Mouse (Mus musculus): ENCODE measurements around the gene Ap5s1. TPM values are rescaled to one million over a fixed set of nuclear protein-coding genes. Genes with fewer than 3 reads are reported as not detected.
A peak's percentile ranks its signal among the peaks of the same experiment; 100 is the strongest.

The Ap5s1 gene
- polyA plus RNA-seq (2015; fragmentation: Nextera tagmentation; extraction: Ambion mirVana): 22.0 and 26.1 TPM in 2 replicates

- H3K27ac ChIP-seq: no peak within 1 kb of the TSS
- H3K9me3 ChIP-seq: no peaks in the 10 kb centered on the region
- WGBS: 75% methylated on average over 4 of the region's 4 CpGs
- ATAC-seq: no peak
- H3K36me3 ChIP-seq: no peaks in the 10 kb centered on the region
- no peaks in the 10 kb centered on the region for H3K27me3 ChIP-seq (replicated peaks)
- H3K4me2 ChIP-seq (replicated peaks): no peak within 1 kb of the TSS
- H3K4me1 ChIP-seq (replicated peaks): peaks cover 25% of the 10 kb centered on the region
- no peak within 1 kb of the TSS for H3K4me3 ChIP-seq (replicated peaks)
- no peak within 1 kb of the TSS for H3K9ac ChIP-seq
Measured at GRCm38 (mm10) chr2:131206778-131207177, at the start of gene Ap5s1. Ap5s1 (plus strand) TSS chr2:131207078.

- peak overlapping the region; percentile 84 for H3K27ac ChIP-seq
- H3K9me3 ChIP-seq: no peaks in the 10 kb centered on the region
- H3K36me3 ChIP-seq: no peaks in the 10 kb centered on the region
- 0% methylated on average over 18 of the region's 18 CpGs for WGBS
- no peaks in the 10 kb centered on the region for H3K27me3 ChIP-seq (replicated peaks)
- H3K4me2 ChIP-seq (replicated peaks): peak overlapping the region; percentile 89
- peak overlapping the region; percentile 80 for H3K9ac ChIP-seq
- peaks cover 8% of the 10 kb centered on the region for H3K4me1 ChIP-seq (replicated peaks)
- ATAC-seq: peak; percentile 69
- H3K4me3 ChIP-seq (replicated peaks): peak overlapping the region; percentile 75
Measured at GRCm38 (mm10) chr2:131159491-131159910, 47.4 kb upstream of the Ap5s1 start.

DNA sequence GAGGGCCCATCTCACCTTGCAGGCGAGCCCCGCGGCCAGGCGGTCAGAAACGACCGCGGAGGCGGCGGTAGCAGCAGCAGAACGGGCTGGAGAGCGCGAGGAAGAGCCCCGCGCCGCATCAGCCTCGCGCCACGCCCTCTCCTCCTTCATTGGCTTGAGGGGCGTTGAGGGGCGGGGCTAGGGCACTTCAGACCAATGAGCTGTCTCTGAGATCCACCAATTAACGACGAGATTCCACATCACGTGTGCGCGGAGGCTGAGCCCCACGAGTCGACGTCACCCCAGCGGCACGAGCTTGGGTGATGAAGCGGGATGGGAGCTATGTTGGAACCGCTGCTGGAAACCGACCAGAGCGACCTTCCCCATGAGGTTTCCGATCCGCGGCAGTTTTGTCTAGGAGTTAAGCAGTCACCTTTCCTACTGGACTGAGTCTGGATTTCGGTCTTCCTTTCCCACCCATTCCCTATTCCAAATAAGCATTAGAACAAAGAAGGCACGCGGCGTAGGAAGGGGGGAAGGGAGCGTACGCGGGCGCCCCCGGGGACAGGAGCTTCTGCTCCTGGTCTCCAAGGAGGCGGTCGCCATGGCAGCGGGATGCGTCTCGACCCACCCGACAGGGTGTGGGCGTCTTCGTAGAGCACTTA is 46.8 kb upstream of the Ap5s1 start, which contains the start of gene 1700037H04Rik:
TSS of gene 1700037H04Rik (minus strand) at position 144 of the 644 bp plus-strand sequence.
- Histone ChIP-seq H3K9me3 (no peaks in the 10 kb centered on the region), H3K9ac (peak within 1 kb of the TSS; percentile 80), H3K27me3 (replicated peaks) (no peaks in the 10 kb centered on the region), H3K4me3 (replicated peaks) (peak within 1 kb of the TSS; percentile 75), H3K27ac (peak within 1 kb of the TSS; percentile 92), H3K4me2 (replicated peaks) (peak within 1 kb of the TSS; percentile 89), H3K4me1 (replicated peaks) (peaks cover 8% of the 10 kb centered on the region), H3K36me3 (no peaks in the 10 kb centered on the region)
- ATAC-seq: peak; percentile 97
- under 1% methylated on average over 54 of the region's 54 CpGs for WGBS

GRCm38 (mm10) chr2:131160671-131161111 is 46.2 kb upstream of the Ap5s1 start:
- H3K27me3 ChIP-seq (replicated peaks): no peaks in the 10 kb centered on the region
- ATAC-seq: peak; percentile 9
- peak overlapping the region; percentile 75 for H3K4me3 ChIP-seq (replicated peaks)
- no peaks in the 10 kb centered on the region for H3K9me3 ChIP-seq
- peaks cover 8% of the 10 kb centered on the region for H3K4me1 ChIP-seq (replicated peaks)
- H3K36me3 ChIP-seq: no peaks in the 10 kb centered on the region
- peak overlapping the region; percentile 60 for H3K9ac ChIP-seq
- WGBS: under 1% methylated on average over 17 of the region's 17 CpGs
- peak overlapping the region; percentile 92 for H3K27ac ChIP-seq
- H3K4me2 ChIP-seq (replicated peaks): peak overlapping the region; percentile 89

DNA sequence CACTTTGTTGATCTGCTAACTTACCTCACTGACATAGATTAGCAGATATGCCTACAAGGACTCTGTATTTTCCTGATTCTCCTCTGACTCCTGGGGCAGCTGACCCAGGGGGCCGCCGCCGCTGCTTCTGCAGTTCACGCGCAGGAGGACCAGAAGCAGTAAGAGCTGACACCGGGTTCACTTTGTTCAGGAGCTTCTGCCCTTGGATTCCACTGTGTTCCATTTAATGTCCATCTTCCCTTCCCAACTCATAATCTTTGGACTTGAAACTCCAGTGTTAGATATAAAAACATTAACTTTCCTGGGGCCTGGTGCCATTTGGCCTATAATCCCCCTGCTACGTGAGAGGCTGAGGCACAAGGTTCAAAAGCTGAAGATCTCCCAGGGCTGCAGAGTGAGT is 43.0 kb upstream of the Ap5s1 start:
- Histone ChIP-seq H3K9me3 (no peaks in the 10 kb centered on the region), H3K27me3 (replicated peaks) (no peaks in the 10 kb centered on the region), H3K4me3 (replicated peaks) (no peak overlapping the region), H3K9ac (no peak overlapping the region), H3K36me3 (no peaks in the 10 kb centered on the region), H3K4me2 (replicated peaks) (no peak overlapping the region), H3K27ac (no peak overlapping the region), H3K4me1 (replicated peaks) (peaks cover 3% of the 10 kb centered on the region; the same call in 1 of the 2 replicates)
- no peak for ATAC-seq
- WGBS: 72% methylated on average over 7 of the region's 7 CpGs

DNA sequence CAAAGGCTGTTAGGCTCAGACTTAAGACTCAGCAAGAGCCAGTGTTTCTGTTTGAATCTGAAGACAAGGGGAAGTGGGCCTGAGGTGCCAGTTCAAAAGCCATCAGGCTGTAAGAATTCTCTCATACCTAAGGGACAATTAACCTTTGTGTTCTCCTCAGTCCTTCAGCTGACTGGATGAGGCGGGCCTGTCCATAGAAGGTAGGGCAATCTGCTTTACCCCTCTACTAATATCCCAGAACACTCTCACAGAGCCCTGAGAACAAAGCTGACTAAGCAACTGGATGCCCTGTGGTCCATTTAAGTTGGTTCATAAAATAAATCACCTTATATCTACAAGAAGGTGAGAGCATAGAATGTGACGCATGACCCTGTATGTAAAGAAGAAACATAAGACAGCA is 40.7 kb upstream of the Ap5s1 start:
- peaks cover 5% of the 10 kb centered on the region; the same call in 1 of the 2 replicates for H3K4me1 ChIP-seq (replicated peaks)
- ATAC-seq: no peak
- WGBS: 86% methylated on average over 2 of the region's 2 CpGs
- no peak overlapping the region for H3K27ac ChIP-seq
- no peaks in the 10 kb centered on the region for H3K9me3 ChIP-seq
- no peak overlapping the region for H3K4me2 ChIP-seq (replicated peaks)
- H3K36me3 ChIP-seq: no peaks in the 10 kb centered on the region
- no peak overlapping the region for H3K4me3 ChIP-seq (replicated peaks)
- H3K27me3 ChIP-seq (replicated peaks): no peaks in the 10 kb centered on the region
- H3K9ac ChIP-seq: no peak overlapping the region

DNA sequence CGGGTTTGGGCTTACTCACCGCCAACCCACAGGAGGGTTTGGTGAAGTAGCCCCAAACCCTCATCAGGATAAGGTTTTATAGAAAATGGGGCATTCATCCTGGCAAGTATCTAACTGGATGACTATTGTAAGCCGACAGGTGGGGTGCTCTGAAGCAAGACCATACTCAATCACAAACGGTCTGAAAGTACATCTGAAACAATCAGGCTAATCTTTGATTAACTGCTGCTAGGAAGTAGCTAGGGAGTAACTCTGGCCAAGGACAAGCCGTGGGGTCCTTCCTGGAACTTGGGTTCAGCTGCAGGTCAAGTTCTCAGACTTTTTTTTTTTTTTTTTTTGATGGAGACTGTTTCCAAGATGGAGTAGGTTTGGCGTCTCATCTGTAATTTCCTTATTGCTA is 38.9 kb upstream of the Ap5s1 start:
- no peaks in the 10 kb centered on the region for H3K36me3 ChIP-seq
- peaks cover 12% of the 10 kb centered on the region; the same call in 1 of the 2 replicates for H3K4me1 ChIP-seq (replicated peaks)
- 76% methylated on average over 6 of the region's 6 CpGs for WGBS
- no peak for ATAC-seq
- H3K9me3 ChIP-seq: no peaks in the 10 kb centered on the region
- no peak overlapping the region for H3K9ac ChIP-seq
- peaks cover 15% of the 10 kb centered on the region for H3K27me3 ChIP-seq (replicated peaks)
- H3K27ac ChIP-seq: no peak overlapping the region
- no peak overlapping the region for H3K4me2 ChIP-seq (replicated peaks)
- H3K4me3 ChIP-seq (replicated peaks): no peak overlapping the region

GRCm38 (mm10) chr2:131168914-131169313 is 38.0 kb upstream of the Ap5s1 start:
- WGBS: 67% methylated on average over 1 of the region's 1 CpGs
- Histone ChIP-seq H3K27ac (no peak overlapping the region), H3K4me1 (replicated peaks) (peaks cover 12% of the 10 kb centered on the region; the same call in 1 of the 2 replicates), H3K36me3 (no peaks in the 10 kb centered on the region), H3K4me2 (replicated peaks) (no peak overlapping the region), H3K9me3 (no peaks in the 10 kb centered on the region), H3K27me3 (replicated peaks) (peaks cover 15% of the 10 kb centered on the region), H3K4me3 (replicated peaks) (no peak overlapping the region), H3K9ac (no peak overlapping the region)
- no peak for ATAC-seq

DNA sequence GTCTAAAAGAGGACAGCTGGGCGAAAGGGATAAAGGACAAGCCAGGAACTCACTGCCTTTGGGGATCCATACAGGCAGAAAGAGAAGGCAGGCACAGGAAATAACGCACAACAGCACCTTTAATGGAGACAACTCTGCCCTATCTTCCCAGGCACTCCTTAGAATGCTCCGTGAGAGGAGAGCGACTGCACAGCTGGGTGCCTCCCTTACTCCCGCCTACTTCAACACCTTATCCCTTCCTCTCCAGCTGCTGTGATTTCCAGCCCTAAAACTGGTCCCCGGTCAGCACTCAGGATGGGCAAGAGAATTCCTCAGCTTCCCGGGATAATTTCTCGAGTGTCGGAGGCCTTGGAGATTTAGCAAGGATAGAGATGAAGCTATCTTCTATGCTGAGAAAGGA is 35.9 kb upstream of the Ap5s1 start:
- H3K27ac ChIP-seq: no peak overlapping the region
- no peaks in the 10 kb centered on the region for H3K9me3 ChIP-seq
- H3K4me2 ChIP-seq (replicated peaks): peak overlapping the region; percentile 56
- H3K27me3 ChIP-seq (replicated peaks): peaks cover 15% of the 10 kb centered on the region
- 33% methylated on average over 9 of the region's 9 CpGs for WGBS
- no peaks in the 10 kb centered on the region for H3K36me3 ChIP-seq
- H3K4me3 ChIP-seq (replicated peaks): peak overlapping the region; percentile 19; the same call in 1 of the 2 replicates
- ATAC-seq: no peak
- H3K9ac ChIP-seq: no peak overlapping the region
- H3K4me1 ChIP-seq (replicated peaks): peaks cover 19% of the 10 kb centered on the region

DNA sequence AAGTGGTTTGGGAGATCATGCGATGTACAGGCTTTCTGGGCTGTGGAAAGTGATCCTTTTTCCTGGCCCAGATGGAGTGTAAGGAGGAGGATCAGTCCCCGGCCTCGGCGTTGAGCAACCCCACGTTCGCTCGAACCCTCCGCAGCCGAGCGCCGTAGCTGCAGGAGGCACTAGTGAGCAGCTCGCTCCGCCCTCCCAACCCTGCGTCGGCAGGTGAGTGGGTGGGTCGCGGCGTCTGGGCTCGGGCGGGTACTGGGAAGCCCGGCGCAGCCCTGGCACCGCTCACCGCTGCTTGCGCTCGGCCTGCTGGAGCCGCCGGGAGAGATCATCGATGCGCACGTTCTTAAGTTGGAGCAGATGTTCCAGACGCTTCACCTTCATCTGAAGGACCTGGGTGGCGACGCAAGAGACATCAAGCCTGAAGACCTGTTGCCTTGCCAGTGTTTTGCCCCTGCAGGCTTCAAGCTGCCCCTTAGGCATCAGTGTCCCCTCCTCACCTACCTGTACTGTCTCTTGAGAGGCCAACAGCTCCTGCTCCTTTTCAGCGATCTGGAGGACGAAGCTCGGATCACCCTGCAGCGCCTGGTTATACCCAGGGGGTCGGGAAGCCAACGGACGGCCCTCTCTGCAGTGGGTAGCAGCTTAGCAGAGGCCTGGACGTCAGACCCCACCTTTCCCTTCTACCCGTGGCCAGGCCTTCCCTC is 35.3 kb upstream of the Ap5s1 start:
- no peaks in the 10 kb centered on the region for H3K9me3 ChIP-seq
- peaks cover 15% of the 10 kb centered on the region for H3K27me3 ChIP-seq (replicated peaks)
- ATAC-seq: no peak
- peaks cover 21% of the 10 kb centered on the region for H3K4me1 ChIP-seq (replicated peaks)
- WGBS: 16% methylated on average over 43 of the region's 43 CpGs
- H3K4me3 ChIP-seq (replicated peaks): peak overlapping the region; percentile 19
- peak overlapping the region; percentile 11; the same call in 1 of the 2 replicates for H3K9ac ChIP-seq
- H3K4me2 ChIP-seq (replicated peaks): peak overlapping the region; percentile 56
- H3K36me3 ChIP-seq: no peaks in the 10 kb centered on the region
- no peak overlapping the region for H3K27ac ChIP-seq

GRCm38 (mm10) chr2:131172322-131172721 is 34.6 kb upstream of the Ap5s1 start:
- no peak for ATAC-seq
- Histone ChIP-seq H3K9ac (no peak overlapping the region), H3K36me3 (0 out of 2 replicates have a peak, but pooled peaks cover 2% of the 10 kb centered on the region), H3K9me3 (no peaks in the 10 kb centered on the region), H3K27me3 (replicated peaks) (peaks cover 15% of the 10 kb centered on the region), H3K4me3 (replicated peaks) (no peak overlapping the region), H3K4me1 (replicated peaks) (peaks cover 26% of the 10 kb centered on the region), H3K27ac (no peak overlapping the region), H3K4me2 (replicated peaks) (no peak overlapping the region)
- 55% methylated on average over 9 of the region's 9 CpGs for WGBS

- peak overlapping the region; percentile 34 for H3K4me3 ChIP-seq (replicated peaks)
- H3K9ac ChIP-seq: no peak overlapping the region
- H3K4me1 ChIP-seq (replicated peaks): peaks cover 44% of the 10 kb centered on the region
- peaks cover 15% of the 10 kb centered on the region for H3K27me3 ChIP-seq (replicated peaks)
- H3K9me3 ChIP-seq: no peaks in the 10 kb centered on the region
- 6% methylated on average over 11 of the region's 11 CpGs for WGBS
- H3K4me2 ChIP-seq (replicated peaks): peak overlapping the region; percentile 85
- 0 out of 2 replicates have a peak, but pooled peaks cover 2% of the 10 kb centered on the region for H3K36me3 ChIP-seq
- 0 out of 2 replicates have a peak, but pooled peaks have one; percentile 16 for ATAC-seq
- H3K27ac ChIP-seq: no peak overlapping the region
Measured at GRCm38 (mm10) chr2:131174700-131175099, 32.2 kb upstream of the Ap5s1 start.
